26 mouse cellular contexts compared by ENCODE assay signal in genomic region chr6:67241263-67241662, GRCm38 (mm10).
"Had no signal": no experiment of that assay in that cellular context is flagged by ENCODE, and none has a peak within 500 bp of the region (broad histone marks: within the 10 kb centered on the region; RNA-seq: fewer than 3 reads in every experiment).

No protein-coding gene starts in this region.

- H3K27me3 ChIP-seq: heart, embryonic 13.5 days; heart, embryonic 15.5 days; hindbrain, embryonic 13.5 days; hindbrain, embryonic 15.5 days; kidney, embryonic 15.5 days; limb, embryonic 13.5 days; limb, embryonic 15.5 days; liver, embryonic 12.5 days had no signal

- H3K36me3 ChIP-seq: heart, embryonic 13.5 days; heart, embryonic 15.5 days; hindbrain, embryonic 13.5 days; hindbrain, embryonic 15.5 days; kidney, embryonic 15.5 days; limb, embryonic 13.5 days; limb, embryonic 15.5 days; liver, embryonic 12.5 days had no signal

- H3K4me1 ChIP-seq: heart, embryonic 13.5 days; heart, embryonic 15.5 days; hindbrain, embryonic 13.5 days; hindbrain, embryonic 15.5 days; kidney, embryonic 15.5 days; limb, embryonic 13.5 days; limb, embryonic 15.5 days; liver, embryonic 12.5 days had no signal

- H3K27ac ChIP-seq: heart, embryonic 13.5 days; heart, embryonic 15.5 days; hindbrain, embryonic 13.5 days; hindbrain, embryonic 15.5 days; hindbrain, postnatal 0 days; kidney, embryonic 15.5 days; kidney, postnatal 0 days; limb, embryonic 13.5 days; limb, embryonic 15.5 days; liver, embryonic 12.5 days; liver, embryonic 14.5 days had no signal

- ATAC-seq: hindbrain, postnatal 0 days; intestine, embryonic 16.5 days; liver, embryonic 12.5 days had no signal

- H3K4me3 ChIP-seq: heart, embryonic 13.5 days; heart, embryonic 15.5 days; hindbrain, embryonic 13.5 days; hindbrain, embryonic 15.5 days; kidney, embryonic 15.5 days; limb, embryonic 13.5 days; limb, embryonic 15.5 days; liver, embryonic 12.5 days had no signal

- H3K9ac ChIP-seq: heart, embryonic 13.5 days; heart, embryonic 15.5 days; hindbrain, embryonic 13.5 days; hindbrain, embryonic 15.5 days; kidney, embryonic 15.5 days; limb, embryonic 13.5 days; limb, embryonic 15.5 days; liver, embryonic 12.5 days; liver, embryonic 14.5 days had no signal

- H3K4me2 ChIP-seq: heart, embryonic 11.5 days; heart, embryonic 13.5 days; heart, embryonic 15.5 days; hindbrain, embryonic 13.5 days; hindbrain, embryonic 15.5 days; kidney, embryonic 15.5 days; limb, embryonic 13.5 days; limb, embryonic 15.5 days; liver, embryonic 12.5 days had no signal

- H3K9me3 ChIP-seq: heart, embryonic 13.5 days; heart, embryonic 15.5 days; hindbrain, embryonic 13.5 days; hindbrain, embryonic 15.5 days; kidney, embryonic 15.5 days; limb, embryonic 13.5 days; limb, embryonic 15.5 days; liver, embryonic 12.5 days had no signal

- DNase-seq: gastrocnemius, postnatal 14 days; gastrocnemius, postnatal 36 days; heart, adult 18-20 months; heart, postnatal 14 days; heart, postnatal 36 days; kidney, adult 11 months; kidney, adult 2 months; kidney, adult 9 months; kidney, postnatal 14 days; kidney, postnatal 36 days; layer of hippocampus, adult 9-11 months; layer of hippocampus, postnatal 36 days; left cerebral cortex, postnatal 4 days had no signal
